Mouse (Mus musculus) midbrain, embryonic 11.5 days (tissue): ENCODE data around the gene Mansc4. TPM values are rescaled to one million over a fixed set of nuclear protein-coding genes. Genes with fewer than 3 reads are reported as not detected.

ENCODE experiments used
- ATAC-seq: fragments of 200-750 bp; cut with Nextera tagmentation; 2 replicates; pipeline ENCODE4 v1.8.0; 2017; ENCODE audit warnings: moderate TSS enrichment, moderate library complexity; ENCODE audit not compliant: low FRiP score
- DNase-seq: peaks from one replicate; pipeline ENCODE4 v3.0.0; 2015; ENCODE audit warnings: low spot score; ENCODE audit errors: missing footprints
- H3K27ac ChIP-seq: fragments of 300-500 bp; sonication (generic); 2 replicates; pipeline ENCODE4 v1.5.1; 2014; ENCODE audit warnings: low read depth, low read length
- H3K27me3 ChIP-seq: fragments of 300-500 bp; sonication (generic); 2 replicates; pipeline ENCODE4 v1.6.1; 2014; ENCODE audit warnings: mild to moderate bottlenecking, low read length, moderate library complexity, mixed read lengths; ENCODE audit not compliant: control insufficient read depth, insufficient read depth
- H3K36me3 ChIP-seq: fragments of 300-500 bp; sonication (generic); 2 replicates; pipeline ENCODE4 v1.6.1; 2014; ENCODE audit warnings: mild to moderate bottlenecking, low read length, moderate library complexity, mixed read lengths; ENCODE audit not compliant: control insufficient read depth, insufficient read depth
- H3K4me1 ChIP-seq: fragments of 300-500 bp; sonication (generic); 2 replicates; pipeline ENCODE4 v1.6.1; 2014; ENCODE audit warnings: low read length; ENCODE audit not compliant: control insufficient read depth, insufficient read depth
- H3K4me2 ChIP-seq: fragments of 300-500 bp; sonication (generic); 2 replicates; pipeline ENCODE4 v1.6.1; 2014; ENCODE audit warnings: mild to moderate bottlenecking, moderate library complexity
- H3K4me3 ChIP-seq: fragments of 300-500 bp; sonication (generic); 2 replicates; pipeline ENCODE4 v1.5.1; 2014; ENCODE audit warnings: low read depth, low read length
- H3K9ac ChIP-seq: fragments of 300-500 bp; sonication (generic); 2 replicates; pipeline ENCODE4 v1.6.1; 2014; ENCODE audit warnings: low read length
- H3K9me3 ChIP-seq: fragments of 300-500 bp; sonication (generic); 2 replicates; pipeline ENCODE4 v1.6.1; 2016; ENCODE audit warnings: low read length; ENCODE audit not compliant: control insufficient read depth
- WGBS: fragments of 180-500 bp; shearing (Covaris S2); extraction: QIAGEN DNeasy Blood & Tissue Kit; methylation state at CpG from one replicate; pipeline ENCODE4 v1.1.7; 2014; 5-methylcytosine and 5-hydroxymethylcytosine counted together
- polyA plus RNA-seq: library from polyadenylated mRNA; unstranded; fragments of >200 nt; fragmentation: Nextera tagmentation; extraction: Ambion mirVana; gene quantifications from 2 replicates; pipeline ENCODE4 v1.2.1, GENCODE M21; 2014

Gene Mansc4
- polyA plus RNA-seq, 1 experiment from 2014 or later: 0.83 TPM

GRCm38 (mm10) chr6:147090191-147090590 lies 3.4 kb upstream of the Mansc4 start:
- Histone ChIP-seq H3K36me3 (no peaks in the 10 kb centered on the region), H3K4me2 (peak overlapping the region; percentile 98; the same call in 1 of the 2 replicates), H3K9me3 (no peaks in the 10 kb centered on the region), H3K9ac (no peak overlapping the region), H3K4me1 (peaks cover 13% of the 10 kb centered on the region), H3K27me3 (no peaks in the 10 kb centered on the region), H3K27ac (no peak overlapping the region), H3K4me3 (0 out of 2 replicates have a peak overlapping the region, but pooled peaks have one; percentile 71)
- WGBS: 66% methylated on average over 5 of the region's 5 CpGs
- ATAC-seq (no peak), DNase-seq (no peak)

GRCm38 (mm10) chr6:147088517-147088916 lies 1.7 kb upstream of the Mansc4 start:
- no peaks in the 10 kb centered on the region for H3K9me3 ChIP-seq

GRCm38 (mm10) chr6:147087736-147088135 lies 904 bp upstream of the Mansc4 start:
- no peak overlapping the region for H3K9ac ChIP-seq
- no peaks in the 10 kb centered on the region for H3K36me3 ChIP-seq
- ATAC-seq (no peak), DNase-seq (no peak)
- peaks cover 13% of the 10 kb centered on the region for H3K4me1 ChIP-seq
- 36% methylated on average over 6 of the region's 7 CpGs for WGBS
- no peak overlapping the region for H3K4me3 ChIP-seq
- no peak overlapping the region for H3K27ac ChIP-seq
- H3K4me2 ChIP-seq: no peak overlapping the region
- H3K27me3 ChIP-seq: no peaks in the 10 kb centered on the region
- H3K9me3 ChIP-seq: no peaks in the 10 kb centered on the region

More at GRCm38 (mm10) chr6:147088517-147088916, 1.7 kb upstream of the Mansc4 start:
- Histone ChIP-seq H3K4me2 (no peak overlapping the region), H3K9ac (no peak overlapping the region), H3K27ac (no peak overlapping the region), H3K4me3 (no peak overlapping the region), H3K4me1 (peaks cover 13% of the 10 kb centered on the region), H3K27me3 (no peaks in the 10 kb centered on the region), H3K36me3 (no peaks in the 10 kb centered on the region)
- DNase-seq (no peak), ATAC-seq (no peak)
- 84% methylated on average over 3 of the region's 3 CpGs for WGBS

GRCm38 (mm10) chr6:147085398-147086040 lies 1.3 kb downstream of the Mansc4 start:
- ATAC-seq (no peak), DNase-seq (no peak)
- Histone ChIP-seq H3K4me1 (peaks cover 6% of the 10 kb centered on the region), H3K36me3 (no peaks in the 10 kb centered on the region), H3K27me3 (no peaks in the 10 kb centered on the region), H3K9me3 (no peaks in the 10 kb centered on the region), H3K9ac (no peak overlapping the region), H3K4me3 (no peak overlapping the region), H3K27ac (no peak overlapping the region), H3K4me2 (no peak overlapping the region)
- 53% methylated on average over 7 of the region's 7 CpGs for WGBS

GRCm38 (mm10) chr6:147079919-147080318 lies 6.9 kb downstream of the Mansc4 start:
- H3K36me3 ChIP-seq: no peaks in the 10 kb centered on the region
- 91% methylated on average over 10 of the region's 10 CpGs for WGBS
- ATAC-seq (no peak), DNase-seq (no peak)
- H3K9me3 ChIP-seq: no peaks in the 10 kb centered on the region
- no peaks in the 10 kb centered on the region for H3K27me3 ChIP-seq
- no peak overlapping the region for H3K9ac ChIP-seq
- no peaks in the 10 kb centered on the region for H3K4me1 ChIP-seq
- no peak overlapping the region for H3K4me2 ChIP-seq
- no peak overlapping the region for H3K4me3 ChIP-seq
- H3K27ac ChIP-seq: no peak overlapping the region

- no peaks in the 10 kb centered on the region for H3K36me3 ChIP-seq
- WGBS: 80% methylated on average over 8 of the region's 8 CpGs
- DNase-seq (no peak), ATAC-seq (peak; percentile 78; the same call in 1 of the 2 replicates)
- no peak overlapping the region for H3K4me2 ChIP-seq
- H3K4me1 ChIP-seq: no peaks in the 10 kb centered on the region
- H3K9me3 ChIP-seq: no peaks in the 10 kb centered on the region
- no peaks in the 10 kb centered on the region for H3K27me3 ChIP-seq
- H3K9ac ChIP-seq: no peak overlapping the region
- H3K4me3 ChIP-seq: no peak overlapping the region
- H3K27ac ChIP-seq: no peak overlapping the region
Measured at GRCm38 (mm10) chr6:147076878-147077277, 10.0 kb downstream of the Mansc4 start.

- ATAC-seq (no peak), DNase-seq (no peak)
- Histone ChIP-seq H3K9ac (no peak overlapping the region), H3K27ac (no peak overlapping the region), H3K36me3 (no peaks in the 10 kb centered on the region; the same call in 1 of the 2 replicates), H3K4me1 (no peaks in the 10 kb centered on the region), H3K9me3 (no peaks in the 10 kb centered on the region), H3K4me3 (no peak overlapping the region), H3K4me2 (no peak overlapping the region), H3K27me3 (no peaks in the 10 kb centered on the region)
- 76% methylated on average over 5 of the region's 5 CpGs for WGBS
Measured at GRCm38 (mm10) chr6:147075808-147076387, 10.9 kb downstream of the Mansc4 start.

- Histone ChIP-seq H3K4me1 (no peaks in the 10 kb centered on the region), H3K9me3 (no peaks in the 10 kb centered on the region), H3K4me3 (no peak overlapping the region), H3K27ac (no peak overlapping the region), H3K9ac (no peak overlapping the region), H3K36me3 (0 out of 2 replicates have a peak, but pooled peaks cover 2% of the 10 kb centered on the region), H3K4me2 (no peak overlapping the region), H3K27me3 (no peaks in the 10 kb centered on the region)
- WGBS: 90% methylated on average over 6 of the region's 6 CpGs
- DNase-seq: no peak
- no peak for ATAC-seq
Measured at GRCm38 (mm10) chr6:147064944-147065261, 21.9 kb downstream of the Mansc4 start.

- Histone ChIP-seq H3K9ac (no peak overlapping the region), H3K27me3 (no peaks in the 10 kb centered on the region), H3K4me3 (no peak overlapping the region), H3K36me3 (0 out of 2 replicates have a peak, but pooled peaks cover 2% of the 10 kb centered on the region), H3K9me3 (no peaks in the 10 kb centered on the region), H3K4me1 (no peaks in the 10 kb centered on the region), H3K27ac (no peak overlapping the region), H3K4me2 (no peak overlapping the region)
- DNase-seq: no peak
- 95% methylated on average over 10 of the region's 10 CpGs for WGBS
- no peak for ATAC-seq
Measured at GRCm38 (mm10) chr6:147064226-147064943, 22.4 kb downstream of the Mansc4 start.
